Mouse (Mus musculus): Measurements from ENCODE around the gene Btbd8. TPM values are rescaled to one million over a fixed set of nuclear protein-coding genes. Genes with fewer than 3 reads are reported as not detected.

The Btbd8 gene
- polyA plus RNA-seq, 1 experiment from 2014 or later = 4.7 TPM

DNA sequence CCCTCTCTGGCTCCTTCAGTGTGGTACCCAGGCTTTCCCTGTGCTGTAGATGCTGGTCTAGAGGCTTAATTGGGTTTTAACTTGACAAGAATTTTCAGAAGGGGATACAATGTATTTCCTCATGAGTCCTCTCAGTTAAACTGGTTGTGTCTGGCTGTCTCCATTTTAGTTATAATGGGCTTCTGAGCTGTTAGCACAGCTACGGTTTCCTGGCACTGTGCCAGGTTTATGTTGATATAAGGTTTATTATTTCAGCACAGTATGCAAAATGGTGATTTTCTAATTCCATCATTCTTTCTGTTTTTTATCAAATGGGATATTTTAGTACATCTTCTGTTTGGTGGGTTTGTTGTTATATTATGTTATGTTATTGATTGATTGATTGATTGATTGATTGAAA, 16.1 kb upstream of the Btbd8 start:
- no peaks in the 10 kb centered on the region for H3K9me3 ChIP-seq
- no peak overlapping the region for H3K4me3 ChIP-seq (replicated peaks)
- 6% methylated on average over 1 of the region's 1 CpGs for WGBS
- H3K36me3 ChIP-seq = no peaks in the 10 kb centered on the region
- H3K9ac ChIP-seq = no peak overlapping the region
- no peak for ATAC-seq (ENCODE audit: insufficient read depth, low FRiP score, low read depth)
- no peaks in the 10 kb centered on the region for H3K27me3 ChIP-seq (replicated peaks)
- no peak overlapping the region for H3K4me2 ChIP-seq
- no peaks in the 10 kb centered on the region for H3K4me1 ChIP-seq
- no peak overlapping the region for H3K27ac ChIP-seq

DNA sequence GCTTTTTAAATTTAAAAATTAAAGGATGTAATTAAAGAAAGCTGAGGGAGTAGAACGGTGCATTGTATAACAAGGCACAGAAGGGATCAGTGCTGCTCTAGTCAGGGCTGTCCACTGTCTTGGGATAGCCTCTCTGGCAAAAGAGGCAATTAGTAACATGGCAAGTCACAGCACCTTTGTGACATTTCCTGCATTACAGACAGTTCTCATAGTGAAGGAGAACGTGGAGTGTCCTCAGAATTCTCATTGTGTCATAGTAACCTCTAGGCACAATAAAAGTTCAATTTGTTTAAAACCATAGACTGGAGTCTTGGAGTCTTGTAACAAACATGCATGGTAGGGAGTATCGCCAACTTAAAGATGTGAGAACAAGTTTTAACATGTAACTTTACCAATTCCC, 6.5 kb upstream of the Btbd8 start, which contains the start of gene Lpcat2b:
Lpcat2b (plus strand) TSS at position 301 of the 400 bp plus-strand sequence.
- Histone ChIP-seq H3K9me3 (no peaks in the 10 kb centered on the region), H3K4me2 (no peak within 1 kb of the TSS), H3K9ac (no peak within 1 kb of the TSS), H3K27me3 (replicated peaks) (no peaks in the 10 kb centered on the region), H3K4me1 (no peaks in the 10 kb centered on the region), H3K4me3 (replicated peaks) (no peak within 1 kb of the TSS), H3K27ac (no peak within 1 kb of the TSS), H3K36me3 (no peaks in the 10 kb centered on the region)
- 74% methylated on average over 3 of the region's 3 CpGs for WGBS
- no peak for ATAC-seq (ENCODE audit: insufficient read depth, low FRiP score, low read depth)

DNA sequence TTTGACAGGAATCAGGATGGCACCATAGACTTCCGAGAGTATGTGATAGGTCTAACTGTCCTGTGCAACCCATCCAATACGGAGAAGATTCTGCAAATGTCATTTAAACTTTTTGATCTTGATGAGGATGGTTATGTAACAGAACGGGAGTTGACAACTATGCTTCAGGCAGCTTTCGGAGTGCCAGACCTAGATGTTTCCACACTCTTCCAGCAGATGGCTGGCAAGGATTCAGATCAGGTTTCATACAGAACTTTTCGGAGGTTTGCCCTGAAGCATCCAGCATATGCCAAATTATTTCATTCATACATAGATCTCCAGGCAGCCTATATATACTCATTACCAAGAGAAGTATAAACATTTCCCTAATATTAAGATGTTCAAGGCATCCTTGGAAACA, 3.8 kb upstream of the Btbd8 start:
- Histone ChIP-seq H3K4me1 (no peaks in the 10 kb centered on the region; the same call in 1 of the 2 replicates), H3K9ac (no peak overlapping the region), H3K4me3 (replicated peaks) (no peak overlapping the region), H3K4me2 (no peak overlapping the region), H3K9me3 (no peaks in the 10 kb centered on the region), H3K36me3 (no peaks in the 10 kb centered on the region), H3K27ac (no peak overlapping the region), H3K27me3 (replicated peaks) (no peaks in the 10 kb centered on the region)
- 82% methylated on average over 5 of the region's 5 CpGs for WGBS
- no peak for ATAC-seq (ENCODE audit: insufficient read depth, low FRiP score, low read depth)

DNA sequence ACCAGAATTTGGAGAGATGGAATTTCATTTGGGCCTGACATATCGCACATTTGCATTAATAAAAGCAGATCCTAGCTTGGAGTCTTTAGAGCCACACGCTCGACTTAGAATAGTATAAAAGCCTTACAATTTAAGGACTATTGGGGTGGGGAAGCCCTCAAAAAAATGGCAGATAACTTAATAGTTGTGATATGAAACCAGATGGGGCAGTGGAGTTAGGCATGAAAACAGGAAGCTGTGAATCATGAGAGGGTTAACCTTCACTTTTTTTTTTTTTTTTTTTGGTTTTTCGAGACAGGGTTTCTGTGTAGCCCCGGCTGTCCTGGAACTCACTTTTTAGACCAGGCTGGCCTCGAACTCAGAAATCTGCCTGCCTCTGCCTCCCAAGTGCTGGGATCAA, 1.6 kb upstream of the Btbd8 start:
- Histone ChIP-seq H3K36me3 (no peaks in the 10 kb centered on the region), H3K9me3 (no peaks in the 10 kb centered on the region)
- ATAC-seq (ENCODE audit: insufficient read depth, low FRiP score, low read depth) = no peak

DNA sequence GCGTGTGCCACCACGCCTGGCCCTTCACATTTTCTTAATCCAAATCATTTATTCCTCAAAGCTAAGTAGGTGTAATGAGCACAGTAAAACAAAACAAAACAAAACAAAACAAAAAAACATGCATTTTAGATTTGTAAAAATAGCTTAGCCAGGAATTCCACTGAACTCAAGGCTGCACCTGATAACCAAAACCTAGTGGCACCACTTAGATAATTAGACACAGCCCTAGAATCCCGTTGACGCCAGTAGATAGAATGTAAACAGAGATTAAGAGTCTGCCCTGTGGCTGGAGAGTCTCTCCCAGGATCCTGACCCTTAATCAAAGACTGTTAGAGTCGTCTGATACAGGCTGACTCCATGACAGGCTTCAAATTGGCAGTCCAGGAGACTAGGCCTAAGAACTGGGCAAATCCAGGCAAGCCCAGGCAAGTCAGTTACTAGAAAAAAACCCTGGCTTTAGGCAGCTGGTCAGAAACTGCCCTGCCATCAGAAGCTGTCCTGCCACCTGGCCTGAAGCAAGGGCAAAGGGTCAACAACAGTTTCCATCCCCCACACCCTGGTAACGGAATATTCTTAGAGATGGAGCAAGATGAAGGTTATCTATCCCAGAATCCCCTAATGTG, 1.1 kb upstream of the Btbd8 start:
- Histone ChIP-seq H3K4me1 (no peaks in the 10 kb centered on the region; the same call in 1 of the 2 replicates), H3K4me2 (no peak overlapping the region), H3K36me3 (no peaks in the 10 kb centered on the region), H3K4me3 (replicated peaks) (no peak overlapping the region), H3K27ac (no peak overlapping the region), H3K27me3 (replicated peaks) (no peaks in the 10 kb centered on the region), H3K9me3 (no peaks in the 10 kb centered on the region), H3K9ac (no peak overlapping the region)
- whole genome bisulfite sequencing = 67% methylated on average over 6 of the region's 6 CpGs
- no peak for ATAC-seq (ENCODE audit: insufficient read depth, low FRiP score, low read depth)

More for the DNA sequence above, 1.6 kb upstream of the Btbd8 start:
- Histone ChIP-seq H3K27ac (no peak overlapping the region), H3K4me1 (no peaks in the 10 kb centered on the region; the same call in 1 of the 2 replicates), H3K4me2 (no peak overlapping the region), H3K27me3 (replicated peaks) (no peaks in the 10 kb centered on the region), H3K4me3 (replicated peaks) (no peak overlapping the region), H3K9ac (no peak overlapping the region)
- WGBS = 81% methylated on average over 6 of the region's 6 CpGs

DNA sequence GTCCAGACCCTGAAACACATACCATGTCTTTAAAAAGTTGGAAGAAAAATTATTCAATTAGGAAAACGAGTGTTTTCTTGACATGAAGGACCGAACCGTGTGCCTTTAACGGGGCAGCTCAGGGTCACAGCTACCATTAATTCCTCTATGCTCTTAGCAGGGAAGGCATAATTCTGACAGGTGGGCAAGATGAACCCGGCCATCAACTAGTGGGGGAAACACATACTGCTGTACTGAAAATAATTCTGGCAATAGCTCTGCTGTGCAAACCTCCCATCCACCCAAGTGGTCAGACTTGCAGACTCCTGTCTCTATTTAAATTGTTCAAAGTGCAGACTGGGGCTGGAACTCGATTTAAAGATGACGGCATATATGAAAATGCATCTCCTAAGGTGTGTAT, 556 bp downstream of the Btbd8 start:
- 19% methylated on average over 7 of the region's 7 CpGs for WGBS
- no peaks in the 10 kb centered on the region for H3K36me3 ChIP-seq
- ATAC-seq (ENCODE audit: insufficient read depth, low FRiP score, low read depth) = no peak
- H3K4me2 ChIP-seq = peak overlapping the region; percentile 74
- H3K4me3 ChIP-seq (replicated peaks) = peak overlapping the region; percentile 99
- H3K27ac ChIP-seq = peak overlapping the region; percentile 93
- peak overlapping the region; percentile 98 for H3K9ac ChIP-seq
- H3K9me3 ChIP-seq = no peaks in the 10 kb centered on the region
- H3K27me3 ChIP-seq (replicated peaks) = no peaks in the 10 kb centered on the region
- no peaks in the 10 kb centered on the region; the same call in 1 of the 2 replicates for H3K4me1 ChIP-seq

DNA sequence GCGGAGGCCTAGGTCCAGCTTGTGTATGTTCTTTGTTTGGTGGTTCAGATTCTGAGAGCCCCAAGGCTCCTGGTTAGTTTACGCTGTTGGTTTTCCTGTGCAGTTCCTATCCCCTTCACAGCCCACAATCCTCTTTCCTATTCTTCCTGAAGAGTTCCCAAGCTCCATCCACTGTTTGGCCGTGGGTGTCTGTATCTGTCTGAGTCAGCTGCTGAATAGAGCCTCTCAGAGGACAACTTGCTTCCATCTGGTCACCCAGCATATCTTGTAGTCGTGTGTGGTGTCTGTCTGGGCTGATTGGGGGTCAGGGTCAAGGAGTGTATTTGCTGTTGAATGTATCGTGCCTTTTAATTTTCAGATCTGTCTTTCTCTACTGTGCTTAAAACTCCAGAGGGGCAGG, 4.1 kb downstream of the Btbd8 start:
- no peak for ATAC-seq (ENCODE audit: insufficient read depth, low FRiP score, low read depth)

DNA sequence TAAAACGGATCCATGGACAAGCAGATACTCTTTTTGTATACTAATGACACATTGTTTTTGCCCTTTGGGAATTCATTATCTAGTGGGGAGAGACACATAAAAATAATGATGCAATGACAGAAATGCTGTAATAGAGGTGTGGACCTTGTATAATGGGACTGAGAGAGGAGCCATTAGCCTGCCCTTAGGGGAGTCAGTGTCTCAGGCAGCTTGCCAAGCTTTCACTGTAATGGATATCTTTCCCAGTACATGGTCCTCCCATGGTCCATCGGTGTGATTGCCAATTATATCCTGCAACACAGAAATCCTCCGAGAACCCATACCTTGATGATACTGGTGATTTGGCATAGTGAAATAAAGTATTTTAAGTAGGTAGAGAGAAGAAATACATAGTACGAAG, 6.5 kb downstream of the Btbd8 start:
- Histone ChIP-seq H3K27ac (no peak overlapping the region), H3K36me3 (no peaks in the 10 kb centered on the region), H3K4me1 (no peaks in the 10 kb centered on the region), H3K27me3 (replicated peaks) (no peaks in the 10 kb centered on the region), H3K9ac (no peak overlapping the region), H3K4me2 (no peak overlapping the region), H3K9me3 (no peaks in the 10 kb centered on the region), H3K4me3 (replicated peaks) (no peak overlapping the region)
- 86% methylated on average over 4 of the region's 4 CpGs for WGBS
- ATAC-seq (ENCODE audit: insufficient read depth, low FRiP score, low read depth) = no peak

More for the DNA sequence above, 4.1 kb downstream of the Btbd8 start:
- Histone ChIP-seq H3K27ac (no peak overlapping the region), H3K9ac (no peak overlapping the region), H3K4me1 (no peaks in the 10 kb centered on the region; the same call in 1 of the 2 replicates), H3K4me3 (replicated peaks) (no peak overlapping the region), H3K27me3 (replicated peaks) (no peaks in the 10 kb centered on the region), H3K9me3 (no peaks in the 10 kb centered on the region), H3K4me2 (no peak overlapping the region), H3K36me3 (no peaks in the 10 kb centered on the region)
- 81% methylated on average over 5 of the region's 5 CpGs for WGBS

DNA sequence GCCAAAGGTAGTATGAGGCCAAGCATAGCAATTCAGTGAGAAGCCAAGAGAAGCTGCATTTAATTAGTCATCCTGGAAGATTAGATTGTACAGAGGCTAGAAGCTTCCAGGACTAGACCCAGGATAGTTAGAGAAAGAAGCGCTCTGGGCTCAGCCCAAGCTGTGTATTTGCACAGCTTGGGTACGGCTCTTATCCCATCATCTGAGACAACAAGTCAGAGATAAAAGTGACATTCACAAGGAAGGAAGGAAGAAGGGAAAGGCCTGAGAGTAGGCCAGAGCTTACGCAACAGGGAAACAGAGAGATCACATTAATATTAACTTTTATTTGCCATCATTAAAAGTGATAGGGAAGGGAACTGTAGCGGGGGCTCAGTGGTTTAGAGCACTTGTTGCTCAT, 10.2 kb downstream of the Btbd8 start:
- Histone ChIP-seq H3K4me1 (no peaks in the 10 kb centered on the region), H3K9ac (no peak overlapping the region), H3K36me3 (no peaks in the 10 kb centered on the region), H3K4me2 (no peak overlapping the region), H3K27me3 (replicated peaks) (no peaks in the 10 kb centered on the region), H3K4me3 (replicated peaks) (no peak overlapping the region), H3K9me3 (no peaks in the 10 kb centered on the region), H3K27ac (no peak overlapping the region)
- WGBS = 77% methylated on average over 4 of the region's 4 CpGs
- no peak for ATAC-seq (ENCODE audit: insufficient read depth, low FRiP score, low read depth)

DNA sequence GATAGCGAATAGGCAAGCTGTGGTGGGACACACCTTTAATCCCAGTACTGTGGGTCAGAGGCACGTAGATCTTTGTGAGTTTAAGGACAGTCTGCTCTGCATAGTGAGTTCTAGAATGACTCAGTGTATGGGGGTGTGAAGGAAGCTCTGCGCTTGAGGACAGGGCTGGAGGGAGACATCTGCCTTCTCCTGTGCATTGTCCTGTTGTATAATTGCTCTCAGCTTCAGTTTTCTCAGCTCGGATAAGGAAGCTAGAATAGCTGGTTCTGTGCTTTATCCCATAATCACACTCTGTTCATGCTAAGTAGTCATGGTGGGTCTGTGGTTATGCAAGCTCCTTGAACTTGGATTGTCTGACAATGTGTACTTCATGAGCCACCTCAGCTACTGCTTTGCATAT, 11.0 kb downstream of the Btbd8 start:
- no peaks in the 10 kb centered on the region for H3K9me3 ChIP-seq
- no peaks in the 10 kb centered on the region for H3K4me1 ChIP-seq
- no peak overlapping the region for H3K27ac ChIP-seq
- no peak overlapping the region for H3K4me3 ChIP-seq (replicated peaks)
- no peaks in the 10 kb centered on the region for H3K36me3 ChIP-seq
- no peak overlapping the region for H3K9ac ChIP-seq
- no peak for ATAC-seq (ENCODE audit: insufficient read depth, low FRiP score, low read depth)
- no peaks in the 10 kb centered on the region for H3K27me3 ChIP-seq (replicated peaks)
- no peak overlapping the region for H3K4me2 ChIP-seq
- WGBS = 85% methylated on average over 4 of the region's 4 CpGs

DNA sequence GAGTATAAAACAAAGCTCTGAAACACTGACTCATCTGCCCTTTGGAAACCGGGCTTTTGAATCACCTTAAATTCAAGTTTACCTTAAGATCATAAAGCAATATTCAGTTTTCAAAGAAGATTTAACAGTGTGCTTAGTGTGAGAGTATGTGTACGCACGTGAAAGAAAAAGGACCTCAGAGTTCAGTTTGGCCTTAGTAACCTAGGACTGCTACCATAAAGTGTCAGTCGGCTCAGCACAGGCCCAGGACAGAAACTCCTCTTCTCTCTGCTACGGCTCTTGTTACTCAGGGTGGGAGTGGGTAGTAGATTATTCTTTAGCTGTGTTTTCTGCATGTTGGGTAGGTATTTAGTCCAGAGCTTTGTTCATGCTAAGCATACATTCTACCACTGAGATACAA, 11.8 kb downstream of the Btbd8 start:
- Histone ChIP-seq H3K4me1 (no peaks in the 10 kb centered on the region), H3K9ac (no peak overlapping the region), H3K9me3 (no peaks in the 10 kb centered on the region), H3K4me3 (replicated peaks) (no peak overlapping the region), H3K27ac (no peak overlapping the region), H3K4me2 (no peak overlapping the region), H3K36me3 (no peaks in the 10 kb centered on the region), H3K27me3 (replicated peaks) (no peaks in the 10 kb centered on the region)
- WGBS = 86% methylated on average over 5 of the region's 5 CpGs
- ATAC-seq (ENCODE audit: insufficient read depth, low FRiP score, low read depth) = no peak

DNA sequence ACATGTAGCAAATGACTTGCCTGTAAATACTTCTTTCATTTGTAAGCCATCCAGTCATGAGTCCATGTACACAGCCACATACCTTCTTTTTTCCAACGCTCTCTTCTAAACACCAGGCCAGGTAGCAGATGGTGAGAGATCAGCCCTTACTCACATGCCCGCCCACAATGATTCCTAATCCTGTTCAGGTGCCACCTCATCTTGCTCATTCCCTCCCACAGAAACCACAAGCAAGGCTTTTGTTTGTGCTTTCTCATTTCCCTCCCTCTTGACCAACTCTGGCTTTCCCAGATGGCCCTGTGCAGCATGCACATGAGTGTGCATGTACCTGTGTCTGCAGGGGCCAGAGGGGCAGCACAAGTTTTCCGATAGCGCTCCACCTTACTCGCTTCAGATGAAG, 12.5 kb downstream of the Btbd8 start:
- H3K36me3 ChIP-seq = no peaks in the 10 kb centered on the region
- no peaks in the 10 kb centered on the region for H3K4me1 ChIP-seq
- no peak overlapping the region for H3K4me2 ChIP-seq
- WGBS = 89% methylated on average over 5 of the region's 5 CpGs
- H3K4me3 ChIP-seq (replicated peaks) = no peak overlapping the region
- no peak overlapping the region for H3K9ac ChIP-seq
- H3K27me3 ChIP-seq (replicated peaks) = no peaks in the 10 kb centered on the region
- H3K27ac ChIP-seq = no peak overlapping the region
- H3K9me3 ChIP-seq = no peaks in the 10 kb centered on the region
- no peak for ATAC-seq (ENCODE audit: insufficient read depth, low FRiP score, low read depth)
